Mouse (Mus musculus): ENCODE results near the gene Sugct. TPM values are rescaled to one million over a fixed set of nuclear protein-coding genes. Genes with fewer than 3 reads are reported as not detected.

Gene Sugct
- polyA plus RNA-seq, 1 experiment from 2014 or later, result 6.4 TPM

DNA sequence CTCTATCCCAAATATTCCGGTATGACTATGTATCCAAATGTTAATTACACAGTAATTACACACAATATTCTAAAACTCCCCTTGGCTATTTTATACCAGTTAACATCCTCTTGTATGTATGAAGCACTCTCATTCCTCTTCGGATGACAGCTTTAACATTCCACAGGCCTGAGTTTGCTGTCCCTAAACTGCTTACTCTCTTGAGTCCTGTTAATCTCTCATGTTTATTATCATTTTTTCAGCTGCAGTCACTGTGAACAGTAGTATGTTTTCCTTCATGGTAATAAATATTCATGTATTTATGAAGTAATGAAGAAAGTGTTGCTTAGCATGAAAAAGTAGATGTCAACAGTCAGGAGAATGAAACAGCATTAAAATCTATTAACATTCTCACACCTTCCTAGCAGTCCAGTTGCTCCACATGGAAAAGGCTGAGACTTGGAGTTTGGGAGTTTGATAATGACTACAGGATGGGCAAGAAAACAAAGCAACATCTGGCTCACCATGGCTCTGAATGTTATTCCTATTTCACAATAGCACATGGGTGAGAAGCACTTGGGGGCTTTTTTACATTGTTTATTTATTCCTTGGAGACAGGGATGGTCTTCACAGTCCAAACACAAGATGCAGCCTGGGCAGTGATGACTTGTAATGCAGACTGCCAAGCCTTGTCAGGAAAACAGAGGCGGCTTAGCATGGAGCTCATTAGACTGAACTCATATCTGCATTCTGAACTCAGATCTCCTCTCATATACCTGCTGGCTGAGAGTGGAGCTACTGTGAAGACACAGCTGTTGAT is 651.7 kb downstream of the Sugct start:
- H3K9ac ChIP-seq (ENCODE audit: low read length), result no peak overlapping the region
- no peak for ATAC-seq (replicated peaks; ENCODE audit: extremely low read depth, insufficient read depth, low FRiP score)

DNA sequence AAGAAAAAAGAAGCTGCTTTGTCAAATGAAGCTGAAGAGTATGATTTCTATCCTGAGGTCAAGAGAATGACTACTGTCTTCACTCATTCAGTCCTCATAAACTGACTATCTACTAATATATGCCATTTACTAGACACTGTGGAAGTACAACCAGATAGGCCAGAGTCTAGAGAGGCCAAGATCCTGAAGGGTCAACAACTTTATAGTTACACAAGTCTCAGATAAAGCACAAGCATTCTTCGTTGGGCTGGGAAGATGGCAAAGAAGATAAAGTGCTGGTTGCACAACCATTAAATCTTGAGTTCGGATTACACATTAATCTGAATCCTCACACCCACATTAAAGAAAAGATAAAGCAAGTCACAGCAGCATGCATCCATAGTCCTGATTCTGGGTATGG is 653.0 kb downstream of the Sugct start:
- no peak overlapping the region for H3K4me3 ChIP-seq (ENCODE audit: low read length)
- no peaks in the 10 kb centered on the region for H3K36me3 ChIP-seq (ENCODE audit: control insufficient read depth, insufficient read depth)
- 61% methylated on average over 2 of the region's 2 CpGs for WGBS
- ATAC-seq (replicated peaks; ENCODE audit: extremely low read depth, insufficient read depth, low FRiP score), result no peak
- H3K4me1 ChIP-seq (ENCODE audit: control insufficient read depth, insufficient read depth, low read length), result no peaks in the 10 kb centered on the region
- no peak overlapping the region for H3K9ac ChIP-seq (ENCODE audit: low read length)
- no peaks in the 10 kb centered on the region for H3K9me3 ChIP-seq (replicated peaks; ENCODE audit: control insufficient read depth, low read length)
- H3K27ac ChIP-seq (ENCODE audit: low read length), result no peak overlapping the region
- H3K27me3 ChIP-seq (ENCODE audit: control insufficient read depth, insufficient read depth, low read length), result no peaks in the 10 kb centered on the region
- H3K4me2 ChIP-seq (ENCODE audit: low read depth, low read length), result no peak overlapping the region

More for the DNA sequence above, 651.7 kb downstream of the Sugct start:
- Histone ChIP-seq H3K4me3 (ENCODE audit: low read length) (no peak overlapping the region), H3K27me3 (ENCODE audit: control insufficient read depth, insufficient read depth, low read length) (no peaks in the 10 kb centered on the region), H3K36me3 (ENCODE audit: control insufficient read depth, insufficient read depth) (no peaks in the 10 kb centered on the region), H3K4me2 (ENCODE audit: low read depth, low read length) (no peak overlapping the region), H3K9me3 (replicated peaks; ENCODE audit: control insufficient read depth, low read length) (no peaks in the 10 kb centered on the region), H3K27ac (ENCODE audit: low read length) (no peak overlapping the region), H3K4me1 (ENCODE audit: control insufficient read depth, insufficient read depth, low read length) (no peaks in the 10 kb centered on the region)
- 65% methylated on average over 3 of the region's 3 CpGs for WGBS

DNA sequence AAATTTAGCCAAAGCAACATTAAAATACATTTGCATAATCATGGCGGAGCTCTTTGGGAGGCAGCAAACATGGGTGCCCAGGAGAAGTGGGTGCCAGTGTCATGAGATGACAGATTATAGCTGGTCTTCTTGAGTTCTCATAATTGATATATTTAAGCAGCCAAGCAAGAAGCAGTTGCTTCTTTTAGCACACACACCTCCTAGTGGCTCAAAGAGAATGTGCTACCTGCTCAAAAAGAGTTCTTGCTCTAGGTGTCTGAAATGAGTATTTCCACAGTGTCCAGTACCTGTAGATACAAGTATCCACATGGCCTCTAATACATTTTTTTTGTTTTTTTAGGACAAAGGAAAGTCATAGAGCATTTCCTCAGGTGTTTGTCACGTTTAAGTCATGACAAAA is 655.6 kb downstream of the Sugct start:
- Histone ChIP-seq H3K27me3 (ENCODE audit: control insufficient read depth, insufficient read depth, low read length) (no peaks in the 10 kb centered on the region), H3K4me1 (ENCODE audit: control insufficient read depth, insufficient read depth, low read length) (no peaks in the 10 kb centered on the region), H3K4me2 (ENCODE audit: low read depth, low read length) (no peak overlapping the region), H3K36me3 (ENCODE audit: control insufficient read depth, insufficient read depth) (no peaks in the 10 kb centered on the region), H3K4me3 (ENCODE audit: low read length) (no peak overlapping the region), H3K27ac (ENCODE audit: low read length) (no peak overlapping the region), H3K9ac (ENCODE audit: low read length) (no peak overlapping the region), H3K9me3 (replicated peaks; ENCODE audit: control insufficient read depth, low read length) (no peaks in the 10 kb centered on the region)
- ATAC-seq (replicated peaks; ENCODE audit: extremely low read depth, insufficient read depth, low FRiP score), result no peak
- WGBS, result 66% methylated on average over 2 of the region's 2 CpGs

DNA sequence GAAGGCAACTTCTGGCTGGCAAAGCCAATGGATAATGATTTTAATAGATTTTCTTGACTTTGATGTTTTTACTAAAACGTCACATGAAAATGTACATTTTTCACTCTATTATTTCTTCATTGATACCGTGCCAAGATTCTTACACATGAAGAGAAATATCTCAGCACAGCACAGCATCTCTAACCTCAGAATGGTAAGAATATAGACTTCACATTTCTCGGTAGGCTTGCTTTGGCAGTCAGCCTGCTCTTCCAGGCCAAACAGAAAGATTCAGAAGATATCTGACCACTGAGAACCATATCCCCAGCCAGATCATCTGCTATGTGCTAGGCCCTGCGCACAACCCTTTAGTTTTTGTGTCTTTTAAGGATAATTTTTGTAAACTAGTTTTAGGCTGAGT is 657.0 kb downstream of the Sugct start:
- no peak for ATAC-seq (replicated peaks; ENCODE audit: extremely low read depth, insufficient read depth, low FRiP score)
- Histone ChIP-seq H3K36me3 (ENCODE audit: control insufficient read depth, insufficient read depth) (no peaks in the 10 kb centered on the region), H3K4me2 (ENCODE audit: low read depth, low read length) (no peak overlapping the region), H3K27ac (ENCODE audit: low read length) (no peak overlapping the region), H3K4me3 (ENCODE audit: low read length) (no peak overlapping the region), H3K9me3 (replicated peaks; ENCODE audit: control insufficient read depth, low read length) (no peaks in the 10 kb centered on the region), H3K4me1 (ENCODE audit: control insufficient read depth, insufficient read depth, low read length) (no peaks in the 10 kb centered on the region), H3K27me3 (ENCODE audit: control insufficient read depth, insufficient read depth, low read length) (no peaks in the 10 kb centered on the region), H3K9ac (ENCODE audit: low read length) (no peak overlapping the region)
- 70% methylated on average over 4 of the region's 4 CpGs for WGBS

DNA sequence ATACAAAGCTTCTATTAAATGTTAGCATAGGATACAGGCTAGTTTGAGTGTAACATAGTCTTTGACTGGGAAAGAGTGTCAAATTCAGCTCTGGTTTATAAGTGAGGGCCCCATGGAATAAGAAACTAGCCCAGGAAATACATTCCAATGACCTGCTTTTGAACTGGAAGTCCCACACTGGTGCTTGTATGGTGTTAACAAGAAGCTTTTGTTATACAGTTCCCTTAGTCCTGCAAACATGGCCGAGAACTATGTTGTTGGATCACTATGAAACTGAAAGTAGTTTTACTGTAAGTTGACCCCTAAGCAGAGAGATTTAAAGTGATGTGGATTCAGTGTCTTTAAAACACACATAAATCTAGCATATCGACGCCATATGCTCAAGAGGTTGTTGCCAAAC is 657.5 kb downstream of the Sugct start:
- 76% methylated on average over 3 of the region's 3 CpGs for WGBS
- Histone ChIP-seq H3K36me3 (ENCODE audit: control insufficient read depth, insufficient read depth) (no peaks in the 10 kb centered on the region), H3K4me1 (ENCODE audit: control insufficient read depth, insufficient read depth, low read length) (no peaks in the 10 kb centered on the region), H3K9me3 (replicated peaks; ENCODE audit: control insufficient read depth, low read length) (no peaks in the 10 kb centered on the region), H3K9ac (ENCODE audit: low read length) (no peak overlapping the region), H3K27ac (ENCODE audit: low read length) (no peak overlapping the region), H3K4me3 (ENCODE audit: low read length) (no peak overlapping the region), H3K27me3 (ENCODE audit: control insufficient read depth, insufficient read depth, low read length) (no peaks in the 10 kb centered on the region), H3K4me2 (ENCODE audit: low read depth, low read length) (no peak overlapping the region)
- ATAC-seq (replicated peaks; ENCODE audit: extremely low read depth, insufficient read depth, low FRiP score), result no peak

DNA sequence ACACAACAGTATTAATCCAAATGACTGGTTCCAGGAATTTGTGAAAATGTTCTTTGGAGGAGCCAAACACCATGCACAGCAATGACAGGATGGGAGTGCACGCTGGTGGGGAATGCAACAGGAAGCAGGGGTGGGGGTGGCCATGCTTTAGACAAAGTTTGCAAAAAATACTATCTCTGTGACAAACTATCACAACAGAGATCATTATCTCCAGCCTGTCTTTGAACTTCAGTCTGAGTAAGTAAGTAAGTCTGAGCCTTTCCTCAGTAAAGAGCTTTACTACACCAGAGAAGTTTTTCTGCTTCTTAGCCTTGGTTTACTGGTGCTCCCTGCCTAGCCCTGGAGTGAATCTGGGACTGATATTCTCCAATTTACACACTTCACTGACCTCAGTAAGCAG is 664.6 kb downstream of the Sugct start:
- H3K27ac ChIP-seq (ENCODE audit: low read length), result no peak overlapping the region
- ATAC-seq (replicated peaks; ENCODE audit: extremely low read depth, insufficient read depth, low FRiP score), result no peak
- no peak overlapping the region for H3K4me3 ChIP-seq (ENCODE audit: low read length)
- no peaks in the 10 kb centered on the region for H3K9me3 ChIP-seq (replicated peaks; ENCODE audit: control insufficient read depth, low read length)
- no peaks in the 10 kb centered on the region for H3K27me3 ChIP-seq (ENCODE audit: control insufficient read depth, insufficient read depth, low read length)
- WGBS, result 59% methylated on average over 1 of the region's 1 CpGs
- H3K4me1 ChIP-seq (ENCODE audit: control insufficient read depth, insufficient read depth, low read length), result no peaks in the 10 kb centered on the region
- H3K9ac ChIP-seq (ENCODE audit: low read length), result no peak overlapping the region
- H3K36me3 ChIP-seq (ENCODE audit: control insufficient read depth, insufficient read depth), result no peaks in the 10 kb centered on the region
- no peak overlapping the region for H3K4me2 ChIP-seq (ENCODE audit: low read depth, low read length)

DNA sequence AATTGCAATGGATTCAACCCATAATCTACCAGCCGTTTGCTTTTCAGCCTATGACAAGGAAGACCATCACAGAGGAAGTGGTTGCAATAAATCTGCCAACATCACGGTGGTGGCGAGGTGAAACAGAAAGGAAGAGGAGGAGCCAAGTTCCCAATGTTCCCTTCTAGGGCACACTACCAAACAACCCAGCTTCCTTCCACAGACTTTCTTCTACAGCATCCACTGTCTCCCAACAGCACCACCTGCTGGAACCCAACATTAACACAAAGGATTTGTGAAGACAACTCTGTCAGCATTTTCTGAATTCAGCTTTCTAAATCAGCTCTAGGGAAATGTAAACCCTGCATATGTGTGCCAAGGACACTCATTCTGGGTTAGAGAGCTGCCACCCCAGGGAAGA is 666.8 kb downstream of the Sugct start:
- Histone ChIP-seq H3K27ac (ENCODE audit: low read length) (no peak overlapping the region), H3K4me2 (ENCODE audit: low read depth, low read length) (no peak overlapping the region), H3K9me3 (replicated peaks; ENCODE audit: control insufficient read depth, low read length) (no peaks in the 10 kb centered on the region), H3K4me1 (ENCODE audit: control insufficient read depth, insufficient read depth, low read length) (no peaks in the 10 kb centered on the region), H3K36me3 (ENCODE audit: control insufficient read depth, insufficient read depth) (no peaks in the 10 kb centered on the region), H3K4me3 (ENCODE audit: low read length) (no peak overlapping the region), H3K27me3 (ENCODE audit: control insufficient read depth, insufficient read depth, low read length) (no peaks in the 10 kb centered on the region), H3K9ac (ENCODE audit: low read length) (no peak overlapping the region)
- 34% methylated on average over 3 of the region's 3 CpGs for WGBS
- ATAC-seq (replicated peaks; ENCODE audit: extremely low read depth, insufficient read depth, low FRiP score), result 0 out of 2 replicates have a peak, but pooled peaks have one; percentile 67

DNA sequence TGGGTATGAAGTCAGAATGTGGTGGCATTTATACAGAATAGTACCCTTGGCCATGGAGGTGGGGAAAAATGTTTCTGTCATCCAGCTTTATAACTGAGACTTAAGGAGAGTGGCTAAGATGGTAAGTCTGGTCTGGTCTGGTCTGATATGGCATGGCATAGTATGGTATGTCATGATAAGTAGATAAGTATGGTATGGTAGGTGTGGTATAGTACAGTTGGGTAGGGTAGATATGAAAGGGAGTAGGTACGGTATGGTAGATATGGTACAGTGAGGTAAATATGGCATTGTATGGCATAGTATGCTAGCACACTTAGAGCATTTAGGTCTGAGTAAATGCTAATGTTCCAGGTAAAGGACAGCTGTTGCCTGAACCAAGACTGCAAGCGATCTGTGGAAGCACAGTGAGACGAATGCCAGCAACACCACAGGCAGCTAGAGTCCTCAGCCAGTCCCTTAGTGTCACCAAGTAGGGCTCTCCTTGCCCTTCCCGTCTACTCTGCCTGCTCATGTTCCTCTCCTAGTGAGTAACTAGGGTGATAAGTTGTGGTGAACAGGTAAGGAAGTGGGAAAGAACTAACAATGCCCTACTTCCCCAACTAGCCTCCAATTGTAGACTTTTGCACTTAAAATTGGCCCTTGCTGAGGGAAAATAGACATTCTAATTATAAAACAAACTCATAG is 667.4 kb downstream of the Sugct start:
- Histone ChIP-seq H3K9me3 (replicated peaks; ENCODE audit: control insufficient read depth, low read length) (no peaks in the 10 kb centered on the region), H3K4me3 (ENCODE audit: low read length) (no peak overlapping the region), H3K27ac (ENCODE audit: low read length) (no peak overlapping the region), H3K4me2 (ENCODE audit: low read depth, low read length) (no peak overlapping the region), H3K36me3 (ENCODE audit: control insufficient read depth, insufficient read depth) (no peaks in the 10 kb centered on the region), H3K27me3 (ENCODE audit: control insufficient read depth, insufficient read depth, low read length) (no peaks in the 10 kb centered on the region), H3K9ac (ENCODE audit: low read length) (no peak overlapping the region), H3K4me1 (ENCODE audit: control insufficient read depth, insufficient read depth, low read length) (no peaks in the 10 kb centered on the region)
- 81% methylated on average over 4 of the region's 4 CpGs for WGBS
- ATAC-seq (replicated peaks; ENCODE audit: extremely low read depth, insufficient read depth, low FRiP score), result no peak

DNA sequence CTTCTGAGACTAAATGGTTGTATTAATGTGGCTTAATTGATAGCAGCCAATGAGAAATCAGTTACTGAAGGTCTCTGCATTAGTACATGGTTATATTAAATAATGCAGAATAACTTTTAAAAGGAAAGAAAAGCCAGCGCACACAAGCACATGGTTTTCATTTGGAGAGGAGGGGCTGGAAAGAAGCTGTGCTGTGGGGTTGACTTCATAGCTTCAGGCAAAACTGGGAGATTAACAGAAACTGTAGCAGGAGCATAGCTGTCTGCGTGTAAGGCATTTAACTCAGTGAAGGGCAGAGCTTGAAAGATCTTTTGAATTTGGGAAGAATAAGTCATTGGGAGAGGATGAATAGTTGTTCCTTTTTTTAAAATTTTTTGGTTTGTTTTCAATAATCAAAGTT is 668.4 kb downstream of the Sugct start:
- Histone ChIP-seq H3K4me2 (ENCODE audit: low read depth, low read length) (no peak overlapping the region), H3K36me3 (ENCODE audit: control insufficient read depth, insufficient read depth) (no peaks in the 10 kb centered on the region), H3K9ac (ENCODE audit: low read length) (no peak overlapping the region), H3K4me3 (ENCODE audit: low read length) (no peak overlapping the region), H3K4me1 (ENCODE audit: control insufficient read depth, insufficient read depth, low read length) (no peaks in the 10 kb centered on the region), H3K27me3 (ENCODE audit: control insufficient read depth, insufficient read depth, low read length) (no peaks in the 10 kb centered on the region), H3K27ac (ENCODE audit: low read length) (no peak overlapping the region), H3K9me3 (replicated peaks; ENCODE audit: control insufficient read depth, low read length) (no peaks in the 10 kb centered on the region)
- ATAC-seq (replicated peaks; ENCODE audit: extremely low read depth, insufficient read depth, low FRiP score), result no peak
- 82% methylated on average over 2 of the region's 2 CpGs for WGBS

Data from heart, embryonic 16.5 days (tissue).